Mouse (Mus musculus) T-helper 1 cell (primary cell): ENCODE measurements around the gene 4930469K13Rik.
"Not testable (repeated sequence)": the region's sequence is repeated elsewhere in the genome, so short reads cannot be mapped to it uniquely, and the experiment has no call there.

Experiments
- in situ Hi-C: fragments of 300-600 bp; cut with MboI, MseI; formaldehyde crosslinking; loops from one replicate; pipeline ENCODE4 v1.15.1; 2025; ENCODE audit warnings: high pct_unique_total_duplicates

Gene 4930469K13Rik

GRCm38 (mm10) chr11:34098422-34098821, at the start of gene 4930469K13Rik:
Gene 4930469K13Rik (minus strand): TSS chr11:34098554.
- in situ Hi-C loops: no loop called here

GRCm38 (mm10) chr11:34146934-34147333, 48.6 kb upstream of the 4930469K13Rik start:
- in situ Hi-C loops: no loop called here

DNA sequence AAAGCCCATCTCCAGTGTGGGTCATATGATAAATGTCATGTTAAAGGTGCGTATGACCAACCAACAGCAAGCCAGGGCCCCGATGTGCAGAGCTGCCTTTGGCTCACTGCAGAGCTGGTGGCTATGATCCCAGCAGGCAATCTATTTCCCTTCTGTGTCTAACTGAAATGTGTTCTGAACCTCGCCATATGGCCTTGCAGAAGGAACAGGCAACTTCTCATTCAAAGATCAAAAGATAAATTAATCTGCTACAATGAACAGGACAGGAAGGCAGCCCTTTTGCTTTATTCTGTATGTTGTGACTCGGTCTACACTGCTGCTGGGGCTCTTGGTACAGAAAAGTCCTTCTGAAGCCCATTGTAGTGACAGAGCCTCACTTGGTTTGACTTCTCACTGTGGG, 46.1 kb upstream of the 4930469K13Rik start:
- in situ Hi-C loops: no loop called here

DNA sequence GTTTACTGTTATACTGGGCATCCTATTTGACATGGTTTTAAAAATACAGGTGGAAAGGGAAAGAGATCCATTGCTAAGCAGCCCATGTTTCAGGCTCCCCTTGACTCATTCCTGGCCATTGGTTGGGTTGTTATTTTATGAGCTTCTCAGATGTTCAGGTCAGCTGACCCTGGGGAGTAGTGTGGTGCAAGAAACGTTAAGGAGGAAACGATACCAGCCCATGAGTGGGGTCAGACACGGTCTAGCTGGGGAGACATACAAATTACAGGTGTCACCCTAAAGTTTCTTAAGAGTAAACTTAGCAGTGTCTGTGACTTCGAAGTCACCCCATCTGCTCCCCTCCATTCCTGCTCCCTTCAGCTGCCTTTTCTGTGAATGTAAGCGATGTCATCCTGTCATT, 45.6 kb upstream of the 4930469K13Rik start:
- in situ Hi-C loops: no loop called here

- in situ Hi-C loops: no loop called here
Measured at GRCm38 (mm10) chr11:34139296-34139695, 40.9 kb upstream of the 4930469K13Rik start.

GRCm38 (mm10) chr11:34128412-34128811, 30.1 kb upstream of the 4930469K13Rik start:
- in situ Hi-C loops: no loop called here

DNA sequence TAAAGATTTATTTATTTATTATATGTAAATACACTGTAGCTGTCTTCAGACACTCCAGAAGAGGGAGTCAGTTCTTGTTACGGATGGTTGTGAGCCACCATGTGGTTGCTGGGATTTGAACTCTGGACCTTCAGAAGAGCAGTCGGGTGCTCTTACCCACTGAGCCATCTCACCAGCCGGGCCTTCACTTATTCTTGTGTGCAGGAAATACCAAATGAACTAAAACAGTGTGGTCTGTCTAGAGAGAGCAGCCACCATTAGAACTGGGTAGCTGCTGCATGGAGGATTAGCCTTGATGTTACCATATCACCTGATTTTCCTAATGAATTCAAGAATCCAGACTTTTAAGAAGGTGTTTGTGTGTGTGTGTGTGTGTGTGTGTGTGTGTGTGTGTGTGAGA, 27.4 kb upstream of the 4930469K13Rik start:
- in situ Hi-C loops: not testable (repeated sequence)

- in situ Hi-C loops: loop anchor here (25.0 kb wide), 2 partner anchors 87 to 587 kb away; partner anchors contain the start of gene Foxi1
Measured at GRCm38 (mm10) chr11:34124852-34125251, 26.5 kb upstream of the 4930469K13Rik start.

GRCm38 (mm10) chr11:34123147-34123546, 24.8 kb upstream of the 4930469K13Rik start:
- in situ Hi-C loops: loop anchor here (25.0 kb wide), 2 partner anchors 89 to 589 kb away; partner anchors contain the start of gene Foxi1

DNA sequence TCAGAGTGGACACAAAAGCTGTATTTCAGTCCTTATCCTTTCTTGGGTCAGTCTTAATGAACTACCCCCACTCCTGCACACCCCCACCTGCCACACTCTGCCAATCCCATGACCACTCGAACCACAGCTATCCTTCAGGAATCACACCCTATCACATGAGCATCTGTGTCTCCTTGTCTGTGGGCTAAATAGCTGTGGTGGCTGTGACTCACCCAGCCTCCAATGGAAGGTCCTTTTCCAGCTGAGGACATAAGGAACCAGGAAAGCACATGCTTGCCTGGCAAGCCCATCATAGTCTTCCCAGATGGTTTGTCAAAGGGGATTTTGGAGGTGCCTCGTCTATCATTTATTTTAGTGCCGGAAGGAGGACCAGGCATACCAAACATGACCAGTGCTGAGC, 20.0 kb upstream of the 4930469K13Rik start:
- in situ Hi-C loops: loop anchor here (5.0 to 25.0 kb wide), 3 partner anchors 34 to 594 kb away; partner anchors contain the start of gene Foxi1

DNA sequence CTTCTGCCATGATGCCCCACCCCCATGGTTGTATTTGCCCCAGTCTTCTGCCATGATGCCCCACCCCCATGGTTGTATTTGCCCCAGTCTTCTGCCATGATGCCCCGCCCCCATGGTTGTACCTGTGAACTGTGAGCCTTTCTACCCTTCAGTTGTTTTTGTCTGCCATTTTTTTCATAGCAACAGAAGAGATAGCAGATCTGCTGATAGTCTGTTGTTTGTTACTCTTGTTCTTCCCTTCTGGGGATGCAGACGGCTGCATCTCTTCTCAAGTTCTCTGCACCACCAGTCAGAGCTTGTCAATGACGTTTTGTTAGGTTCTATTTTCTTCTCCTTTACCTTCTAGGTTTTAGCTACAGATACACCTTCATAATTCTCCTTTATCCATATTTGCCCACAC, 19.2 kb upstream of the 4930469K13Rik start:
- in situ Hi-C loops: loop anchor here (5.0 to 25.0 kb wide), 3 partner anchors 35 to 595 kb away; partner anchors contain the start of gene Foxi1

- in situ Hi-C loops: loop anchor here (5.0 to 25.0 kb wide), 3 partner anchors 36 to 596 kb away; partner anchors contain the start of gene Foxi1
Measured at GRCm38 (mm10) chr11:34116572-34117135, 18.3 kb upstream of the 4930469K13Rik start.

DNA sequence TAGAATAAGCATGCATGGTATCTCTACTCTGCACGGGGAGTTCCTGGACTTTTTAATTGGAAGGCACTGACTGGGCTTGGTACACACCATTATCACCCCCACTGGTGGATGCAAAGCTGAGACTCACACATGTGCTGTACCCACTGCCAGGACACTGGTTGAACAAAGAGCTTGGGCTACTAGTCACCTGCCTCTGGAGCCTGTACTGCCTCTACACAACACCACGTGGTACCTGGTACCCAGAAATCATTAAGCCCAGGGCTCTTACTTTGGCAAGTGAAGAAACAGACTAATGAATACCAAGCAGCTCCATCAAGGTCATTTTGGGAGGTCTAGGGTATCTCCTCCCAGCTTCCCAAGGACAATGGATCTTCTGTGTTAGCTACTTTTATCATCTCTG, 15.4 kb upstream of the 4930469K13Rik start:
- in situ Hi-C loops: loop anchor here (25.0 kb wide), 2 partner anchors 99 to 599 kb away; partner anchors contain the start of gene Foxi1

- in situ Hi-C loops: loop anchor here (25.0 kb wide), 2 partner anchors 99 to 599 kb away; partner anchors contain the start of gene Foxi1
Measured at GRCm38 (mm10) chr11:34112781-34113380, 14.5 kb upstream of the 4930469K13Rik start.

- in situ Hi-C loops: loop anchor here (25.0 kb wide), 2 partner anchors 100 to 600 kb away; partner anchors contain the start of gene Foxi1
Measured at GRCm38 (mm10) chr11:34111940-34112339, 13.6 kb upstream of the 4930469K13Rik start.

DNA sequence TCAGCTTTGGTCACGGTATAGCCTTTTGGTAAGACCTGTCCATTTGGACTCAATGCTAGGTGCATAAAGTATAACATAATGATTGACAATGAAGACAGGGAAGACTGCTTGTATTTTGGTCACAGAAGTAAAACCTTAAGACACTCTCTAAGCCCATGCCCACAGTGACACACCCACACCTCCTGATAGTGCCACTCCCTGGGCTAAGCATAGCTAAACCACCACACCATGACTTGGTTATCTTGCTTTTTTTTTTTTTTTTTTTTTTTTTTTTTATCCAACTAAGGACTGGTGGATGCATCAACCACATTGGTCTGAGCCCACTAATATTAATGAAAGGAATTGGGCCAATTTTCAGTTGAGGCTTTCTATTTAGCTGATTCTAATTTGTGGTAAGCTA, 10.9 kb upstream of the 4930469K13Rik start:
- in situ Hi-C loops: loop anchor here (25.0 kb wide), 2 partner anchors 103 to 603 kb away; partner anchors contain the start of gene Foxi1

DNA sequence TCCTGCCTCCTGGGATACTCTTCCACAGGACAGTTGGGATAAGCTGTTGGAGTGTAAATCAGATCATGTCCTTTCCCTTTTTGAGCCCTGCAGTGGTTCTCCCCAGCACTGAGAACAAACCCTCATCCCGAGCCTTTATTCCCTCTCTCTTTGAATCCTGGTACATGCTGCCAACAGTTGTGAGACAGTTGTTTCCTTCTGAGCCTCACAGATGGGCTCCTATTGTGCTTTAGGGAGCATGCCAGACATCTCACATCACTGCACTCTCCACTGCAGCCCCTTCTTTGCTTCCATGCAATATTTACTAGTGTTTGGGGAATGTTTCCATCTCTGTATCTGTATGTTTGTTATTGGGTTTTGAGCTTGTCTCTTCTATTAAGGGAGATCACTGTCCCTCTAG, 6.6 kb upstream of the 4930469K13Rik start:
- in situ Hi-C loops: loop anchor here (25.0 kb wide), 2 partner anchors 107 to 607 kb away; partner anchors contain the start of gene Foxi1

DNA sequence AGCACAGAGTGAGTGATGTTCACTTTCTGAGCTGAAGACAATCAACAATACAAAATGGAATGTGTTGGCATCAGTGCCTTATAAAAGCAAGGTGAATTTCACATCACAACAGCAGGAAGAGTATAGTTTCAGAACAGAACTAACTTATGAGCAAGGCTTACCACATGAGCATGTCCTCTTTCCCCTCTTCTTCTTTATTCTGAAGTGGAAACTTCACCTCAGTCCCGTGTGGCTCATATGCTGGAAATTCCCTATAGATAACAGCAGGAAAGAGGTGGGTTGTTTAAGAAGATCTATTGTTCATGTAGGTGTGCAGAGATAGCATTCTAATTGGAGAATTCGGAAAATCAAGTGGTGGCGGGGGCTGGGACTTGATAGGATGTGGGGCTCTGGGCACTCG, 3.5 kb upstream of the 4930469K13Rik start:
- in situ Hi-C loops: loop anchor here (25.0 kb wide), 2 partner anchors 110 to 610 kb away; partner anchors contain the start of gene Foxi1

GRCm38 (mm10) chr11:34087064-34087463, 11.3 kb downstream of the 4930469K13Rik start:
- in situ Hi-C loops: no loop called here

DNA sequence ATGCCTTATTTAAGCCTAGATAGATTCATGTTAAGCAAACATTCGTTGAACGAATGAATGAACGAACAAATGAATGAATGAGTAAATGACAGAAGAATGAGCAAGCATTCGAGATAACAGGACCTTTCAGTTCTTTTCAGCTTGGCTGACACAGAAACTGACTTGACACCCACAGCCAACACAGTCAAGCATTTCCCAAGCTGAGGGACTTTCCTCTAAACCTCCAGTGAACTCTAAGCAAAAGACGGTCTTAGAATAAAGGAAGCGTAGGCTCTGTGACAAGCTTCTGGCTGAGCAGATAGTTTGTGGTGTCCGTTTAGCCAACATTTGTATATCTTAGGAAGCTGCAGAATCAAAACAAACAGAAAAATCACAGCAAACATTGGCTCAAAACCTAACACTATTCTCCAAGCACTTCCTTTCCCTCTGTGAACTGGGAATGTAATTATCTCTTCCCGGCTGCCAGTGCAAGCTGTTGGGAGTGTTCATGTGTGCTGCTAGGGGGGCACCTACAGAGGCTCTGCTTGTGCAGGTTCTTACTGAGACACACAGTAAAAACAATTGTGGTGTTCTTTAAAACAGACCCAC, 12.1 kb downstream of the 4930469K13Rik start:
- in situ Hi-C loops: no loop called here

DNA sequence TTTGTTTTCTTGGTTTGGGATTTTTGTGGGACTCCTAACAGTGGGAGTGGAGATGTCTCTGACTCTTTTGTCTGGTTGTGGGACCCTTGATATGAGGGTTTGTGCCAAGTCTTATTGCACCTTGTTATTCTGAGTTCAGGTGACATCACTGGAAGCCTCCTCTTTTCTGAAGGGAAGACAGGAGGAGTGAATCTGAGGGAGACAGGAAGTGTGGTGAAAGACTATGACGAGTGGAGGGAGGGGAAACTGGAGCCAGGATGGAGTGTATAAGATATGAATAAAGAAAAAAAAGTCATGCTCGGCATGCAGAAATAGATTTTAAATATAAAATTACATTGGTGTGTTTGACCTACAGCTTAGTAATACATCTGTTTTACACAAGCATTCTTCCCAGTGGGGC, 13.7 kb downstream of the 4930469K13Rik start:
- in situ Hi-C loops: no loop called here

DNA sequence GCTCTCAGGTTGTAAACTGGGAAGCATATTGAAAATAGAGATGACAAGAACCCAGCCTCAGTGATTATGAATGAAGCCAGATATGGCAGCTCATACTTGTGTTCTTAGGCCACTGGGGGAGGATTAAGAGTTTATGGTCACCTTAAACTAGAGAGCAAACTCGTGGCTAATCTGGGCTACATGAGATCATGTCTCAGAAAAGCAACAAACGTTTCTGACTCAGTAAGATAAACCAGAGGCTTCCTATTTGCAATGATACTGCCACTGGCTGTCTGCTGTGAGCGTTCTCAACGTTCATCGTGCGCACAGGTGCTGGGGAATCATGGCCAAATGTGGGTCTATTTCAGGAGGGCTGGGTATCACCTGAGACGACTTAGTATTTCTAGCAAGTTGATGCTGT, 14.6 kb downstream of the 4930469K13Rik start:
- in situ Hi-C loops: no loop called here
